Mouse (Mus musculus): ENCODE measurements at regions not wholly inside any gene's neighbourhood (a gene's known extent, or its start where the extent isn't known, plus 50 kb on each side); places are given as distances from the start of the nearest gene placed in this dataset.
A peak's percentile ranks its signal among the peaks of the same experiment; 100 is the strongest.

- Histone ChIP-seq H3K4me2 (ENCODE audit: low read length) (no peak overlapping the region), H3K27me3 (replicated peaks; ENCODE audit: control insufficient read depth, insufficient read depth, low read length) (no peaks in the 10 kb centered on the region), H3K9me3 (replicated peaks; ENCODE audit: control insufficient read depth, low read length) (no peaks in the 10 kb centered on the region), H3K4me3 (ENCODE audit: low read depth, low read length) (no peak overlapping the region), H3K4me1 (ENCODE audit: control insufficient read depth, insufficient read depth, low read length) (no peaks in the 10 kb centered on the region), H3K36me3 (ENCODE audit: control insufficient read depth, insufficient read depth, low read length) (no peaks in the 10 kb centered on the region), H3K9ac (ENCODE audit: low read length) (no peak overlapping the region), H3K27ac (ENCODE audit: low read depth, low read length) (no peak overlapping the region)
- DNase-seq (ENCODE audit: low spot score) = no peak
- ATAC-seq = no peak
These were observed 1097.2 kb upstream of the Epha7 start for GRCm38 (mm10) chr4:27715696-27716095.

GRCm38 (mm10) chr4:27727761-27728160 is 1085.2 kb upstream of the Epha7 start:
- H3K4me3 ChIP-seq (ENCODE audit: low read depth, low read length) = no peak overlapping the region
- H3K27ac ChIP-seq (ENCODE audit: low read depth, low read length) = no peak overlapping the region
- H3K4me2 ChIP-seq (ENCODE audit: low read length) = no peak overlapping the region
- WGBS = 90% methylated on average over 3 of the region's 3 CpGs
- H3K9ac ChIP-seq (ENCODE audit: low read length) = no peak overlapping the region
- no peaks in the 10 kb centered on the region for H3K4me1 ChIP-seq (ENCODE audit: control insufficient read depth, insufficient read depth, low read length)
- no peaks in the 10 kb centered on the region for H3K36me3 ChIP-seq (ENCODE audit: control insufficient read depth, insufficient read depth, low read length)
- no peaks in the 10 kb centered on the region for H3K27me3 ChIP-seq (replicated peaks; ENCODE audit: control insufficient read depth, insufficient read depth, low read length)
- no peak for DNase-seq (ENCODE audit: low spot score)
- H3K9me3 ChIP-seq (replicated peaks; ENCODE audit: control insufficient read depth, low read length) = no peaks in the 10 kb centered on the region
- no peak for ATAC-seq

GRCm38 (mm10) chr4:27734143-27734542 is 1078.8 kb upstream of the Epha7 start:
- no peak for ATAC-seq
- Histone ChIP-seq H3K27ac (ENCODE audit: low read depth, low read length) (no peak overlapping the region), H3K4me3 (ENCODE audit: low read depth, low read length) (no peak overlapping the region), H3K9me3 (replicated peaks; ENCODE audit: control insufficient read depth, low read length) (no peaks in the 10 kb centered on the region), H3K27me3 (replicated peaks; ENCODE audit: control insufficient read depth, insufficient read depth, low read length) (no peaks in the 10 kb centered on the region), H3K4me1 (ENCODE audit: control insufficient read depth, insufficient read depth, low read length) (no peaks in the 10 kb centered on the region), H3K36me3 (ENCODE audit: control insufficient read depth, insufficient read depth, low read length) (no peaks in the 10 kb centered on the region), H3K4me2 (ENCODE audit: low read length) (no peak overlapping the region), H3K9ac (ENCODE audit: low read length) (no peak overlapping the region)
- DNase-seq (ENCODE audit: low spot score) = no peak

GRCm38 (mm10) chr4:27781874-27782273 is 1031.1 kb upstream of the Epha7 start:
- Histone ChIP-seq H3K36me3 (ENCODE audit: control insufficient read depth, insufficient read depth, low read length) (no peaks in the 10 kb centered on the region), H3K9ac (ENCODE audit: low read length) (no peak overlapping the region), H3K4me3 (ENCODE audit: low read depth, low read length) (no peak overlapping the region), H3K4me2 (ENCODE audit: low read length) (no peak overlapping the region), H3K4me1 (ENCODE audit: control insufficient read depth, insufficient read depth, low read length) (no peaks in the 10 kb centered on the region), H3K9me3 (replicated peaks; ENCODE audit: control insufficient read depth, low read length) (no peaks in the 10 kb centered on the region), H3K27me3 (replicated peaks; ENCODE audit: control insufficient read depth, insufficient read depth, low read length) (no peaks in the 10 kb centered on the region), H3K27ac (ENCODE audit: low read depth, low read length) (no peak overlapping the region)
- ATAC-seq (no peak), DNase-seq (ENCODE audit: low spot score) (peak; percentile 38)
- WGBS = 71% methylated on average over 2 of the region's 2 CpGs

- Histone ChIP-seq H3K9me3 (replicated peaks; ENCODE audit: control insufficient read depth, low read length) (no peaks in the 10 kb centered on the region), H3K36me3 (ENCODE audit: control insufficient read depth, insufficient read depth, low read length) (no peaks in the 10 kb centered on the region), H3K27ac (ENCODE audit: low read depth, low read length) (no peak overlapping the region), H3K4me2 (ENCODE audit: low read length) (no peak overlapping the region), H3K27me3 (replicated peaks; ENCODE audit: control insufficient read depth, insufficient read depth, low read length) (no peaks in the 10 kb centered on the region), H3K4me1 (ENCODE audit: control insufficient read depth, insufficient read depth, low read length) (no peaks in the 10 kb centered on the region), H3K4me3 (ENCODE audit: low read depth, low read length) (no peak overlapping the region), H3K9ac (ENCODE audit: low read length) (no peak overlapping the region)
- 49% methylated on average over 4 of the region's 4 CpGs for WGBS
- no peak for ATAC-seq
- no peak for DNase-seq (ENCODE audit: low spot score)
These were observed 1025.9 kb upstream of the Epha7 start for GRCm38 (mm10) chr4:27787070-27787469.

Measured in forebrain, embryonic 14.5 days (tissue).